Mouse (Mus musculus) T-helper 1 cell (primary cell): ENCODE data around the gene Rab11fip3.
"Not testable (repeated sequence)": the region's sequence is repeated elsewhere in the genome, so short reads cannot be mapped to it uniquely, and the experiment has no call there.

ENCODE experiments used
- in situ Hi-C: fragments of 300-600 bp; cut with MboI, MseI; formaldehyde crosslinking; loops from one replicate; pipeline ENCODE4 v1.15.1; 2025; ENCODE audit warnings: high pct_unique_total_duplicates

Gene Rab11fip3

DNA sequence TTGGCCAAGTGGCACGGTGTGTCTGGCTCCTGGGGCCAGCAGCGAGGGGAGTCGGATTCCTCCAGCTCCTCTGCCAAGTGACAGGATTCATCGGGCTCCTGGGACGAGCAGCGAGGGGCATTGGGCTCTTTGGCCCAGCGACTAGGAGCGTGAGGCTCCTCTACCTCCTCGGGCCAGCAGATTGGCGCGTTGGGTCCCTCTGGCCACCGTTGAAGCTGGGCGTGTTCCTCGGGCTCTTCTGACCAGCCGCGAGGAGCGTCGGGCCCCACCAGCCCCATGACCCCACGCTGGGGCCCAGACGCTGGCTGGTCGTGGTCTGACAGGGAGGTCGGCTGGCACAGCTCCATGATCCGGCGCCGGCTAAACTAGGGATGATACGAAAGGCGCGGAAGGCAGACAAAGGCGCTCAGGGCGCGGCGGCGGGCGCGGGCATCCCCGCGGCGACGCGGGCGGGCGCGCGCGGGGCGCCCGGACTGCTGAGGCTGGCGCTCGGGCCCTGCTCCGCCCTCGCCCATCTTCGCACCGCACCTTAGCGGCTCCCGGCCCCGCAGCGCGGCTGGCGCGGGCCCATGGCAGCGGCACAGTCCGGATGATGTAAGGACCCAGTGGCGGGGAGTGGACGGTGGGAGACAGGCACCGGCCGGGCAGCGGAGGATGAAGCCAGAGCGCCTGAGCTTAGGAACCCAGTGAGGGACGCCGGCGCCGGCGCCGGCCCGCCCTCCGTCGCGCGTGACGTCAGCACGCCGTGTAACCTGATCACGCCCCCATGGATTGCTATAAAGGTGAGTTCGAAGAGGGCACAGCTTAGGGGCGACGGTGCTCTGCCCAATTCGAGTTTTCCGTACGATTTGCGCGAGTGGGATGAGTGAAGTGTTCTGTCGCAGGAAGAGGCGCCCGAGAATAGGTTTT is at the start of gene Rab11fip3:
TSS of gene Rab11fip3 (minus strand) at position 725 of the 909 bp plus-strand sequence.
- in situ Hi-C loops = no loop called here

DNA sequence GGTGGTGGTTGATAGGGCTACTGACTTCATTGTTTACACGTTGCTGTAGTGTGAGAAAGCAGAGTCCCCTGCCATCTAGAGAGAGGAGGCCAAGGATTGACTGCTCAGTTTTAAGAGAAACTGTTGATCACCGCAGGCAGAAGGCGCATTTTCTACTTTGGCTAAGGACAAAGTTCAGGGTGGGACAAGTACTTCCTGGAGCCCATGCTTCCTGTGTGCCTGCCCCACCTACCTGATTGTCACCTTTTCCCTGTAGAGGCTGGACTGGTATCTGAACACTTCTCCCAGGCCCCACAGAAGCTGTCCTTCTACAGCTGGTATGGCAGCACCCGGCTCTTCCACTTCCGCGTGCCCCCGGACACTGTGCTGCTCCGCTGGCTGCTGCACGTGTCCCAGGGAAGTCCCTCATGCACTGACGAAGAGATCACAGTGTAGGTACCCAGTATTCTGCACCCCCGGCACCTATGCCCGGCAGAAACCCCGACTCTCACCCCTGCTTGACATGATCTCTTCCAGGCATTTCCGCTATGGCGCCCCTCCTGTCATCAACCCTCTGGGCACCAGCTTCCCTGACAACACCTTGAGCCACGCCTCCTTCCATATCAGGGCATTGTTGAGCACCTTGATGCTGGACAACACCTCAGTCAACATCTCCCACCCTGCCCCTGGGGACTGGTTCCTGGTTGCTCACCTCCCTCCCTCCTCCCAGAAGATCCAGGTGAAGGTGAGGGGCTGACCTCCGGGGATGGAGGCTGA is 47.3 kb upstream of the Rab11fip3 start:
- in situ Hi-C loops = no loop called here

DNA sequence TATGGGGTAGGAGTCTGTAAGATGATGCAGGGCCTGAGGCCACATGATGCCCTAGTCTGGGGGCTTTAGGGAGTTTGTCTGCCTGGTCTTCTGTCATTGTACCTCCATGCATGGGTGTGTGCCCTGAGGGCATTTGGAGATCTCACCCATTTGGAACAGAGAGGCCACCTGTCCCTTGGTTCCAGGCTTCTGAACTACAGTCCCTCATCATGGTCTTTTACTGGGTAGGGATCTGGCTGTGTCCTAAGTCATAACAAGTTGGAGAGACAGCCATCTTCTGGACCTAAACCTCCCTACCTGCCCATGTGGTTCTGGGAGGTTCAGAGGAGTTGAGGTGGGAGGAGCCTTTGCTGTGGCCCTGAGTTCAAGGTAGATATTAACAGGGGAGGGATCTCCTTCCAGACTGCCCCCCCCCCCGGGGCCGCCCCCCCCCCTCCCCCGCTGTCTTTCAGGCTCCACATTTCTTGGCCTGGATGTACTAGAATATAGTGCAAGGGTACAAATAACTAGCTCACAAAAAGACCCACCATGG is 46.7 kb upstream of the Rab11fip3 start:
- in situ Hi-C loops = no loop called here

DNA sequence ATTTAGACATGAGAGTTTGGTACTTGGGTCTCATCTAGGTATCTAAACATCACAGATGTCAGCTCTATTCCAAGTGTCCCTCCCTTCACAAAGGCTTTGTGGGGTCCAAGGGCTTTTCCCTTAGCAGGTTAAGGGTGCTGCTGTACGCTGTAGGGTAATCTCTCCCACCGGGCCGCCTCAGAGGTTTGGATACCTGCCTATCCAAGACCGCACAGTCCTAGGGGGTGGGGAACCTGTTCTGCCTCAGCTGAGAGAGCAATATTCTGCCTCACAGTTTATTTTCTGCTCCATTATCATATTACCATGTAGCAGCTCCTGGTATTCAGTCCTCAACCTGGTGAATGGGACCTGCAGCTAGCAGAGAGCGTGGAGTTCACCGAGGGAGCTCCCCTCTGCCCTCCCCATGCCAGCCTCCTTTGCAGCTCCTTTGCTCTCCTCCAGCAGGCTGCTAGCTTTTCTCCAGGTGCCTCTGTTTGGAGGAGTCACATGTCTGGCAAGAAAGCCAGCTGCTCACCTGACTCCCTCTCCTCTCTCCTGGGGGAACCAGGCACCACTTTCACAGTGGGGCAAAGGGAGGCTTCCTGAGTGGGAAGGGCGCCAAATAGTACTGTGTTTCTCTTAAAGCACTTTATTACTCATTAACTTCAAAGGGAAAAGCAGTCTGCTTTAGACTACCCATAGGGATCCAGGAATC is 46.0 kb upstream of the Rab11fip3 start:
- in situ Hi-C loops = no loop called here

DNA sequence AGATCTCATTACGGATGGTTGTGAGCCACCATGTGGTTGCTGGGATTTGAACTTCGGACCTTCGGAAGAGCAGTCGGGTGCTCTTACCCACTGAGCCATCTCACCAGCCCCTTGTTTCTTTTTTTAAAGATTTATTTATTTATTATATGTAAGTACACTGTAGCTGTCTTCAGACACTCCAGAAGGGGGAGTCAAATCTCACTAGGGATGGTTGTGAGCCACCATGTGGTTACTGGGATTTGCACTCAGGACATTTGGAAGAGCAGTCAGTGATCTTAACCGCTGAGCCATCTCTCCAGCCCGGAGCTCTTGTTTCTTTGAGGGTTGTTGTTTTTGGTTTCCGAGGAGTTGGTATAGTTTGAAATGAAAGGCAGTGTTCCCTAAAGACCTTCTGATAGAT is 45.1 kb upstream of the Rab11fip3 start:
- in situ Hi-C loops = not testable (repeated sequence)

DNA sequence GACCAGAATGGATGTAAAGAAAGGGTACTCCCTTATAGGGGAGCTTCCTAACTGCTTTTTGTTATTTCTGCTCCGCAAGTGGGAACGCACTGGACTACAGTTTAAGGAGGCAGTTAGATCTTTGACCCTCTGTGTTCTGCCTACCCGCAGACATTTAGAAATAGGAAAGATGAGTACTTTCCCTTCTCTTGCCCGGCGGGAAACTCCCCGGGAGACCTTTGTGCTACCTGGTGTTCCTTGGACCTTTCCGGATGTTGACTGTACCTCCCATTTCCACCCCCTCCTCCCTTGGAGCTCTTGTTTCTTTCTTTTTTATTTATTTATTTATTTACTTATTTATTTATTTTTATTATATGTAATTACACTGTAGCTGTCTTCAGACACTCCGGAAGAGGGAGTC is 44.7 kb upstream of the Rab11fip3 start:
- in situ Hi-C loops = no loop called here

DNA sequence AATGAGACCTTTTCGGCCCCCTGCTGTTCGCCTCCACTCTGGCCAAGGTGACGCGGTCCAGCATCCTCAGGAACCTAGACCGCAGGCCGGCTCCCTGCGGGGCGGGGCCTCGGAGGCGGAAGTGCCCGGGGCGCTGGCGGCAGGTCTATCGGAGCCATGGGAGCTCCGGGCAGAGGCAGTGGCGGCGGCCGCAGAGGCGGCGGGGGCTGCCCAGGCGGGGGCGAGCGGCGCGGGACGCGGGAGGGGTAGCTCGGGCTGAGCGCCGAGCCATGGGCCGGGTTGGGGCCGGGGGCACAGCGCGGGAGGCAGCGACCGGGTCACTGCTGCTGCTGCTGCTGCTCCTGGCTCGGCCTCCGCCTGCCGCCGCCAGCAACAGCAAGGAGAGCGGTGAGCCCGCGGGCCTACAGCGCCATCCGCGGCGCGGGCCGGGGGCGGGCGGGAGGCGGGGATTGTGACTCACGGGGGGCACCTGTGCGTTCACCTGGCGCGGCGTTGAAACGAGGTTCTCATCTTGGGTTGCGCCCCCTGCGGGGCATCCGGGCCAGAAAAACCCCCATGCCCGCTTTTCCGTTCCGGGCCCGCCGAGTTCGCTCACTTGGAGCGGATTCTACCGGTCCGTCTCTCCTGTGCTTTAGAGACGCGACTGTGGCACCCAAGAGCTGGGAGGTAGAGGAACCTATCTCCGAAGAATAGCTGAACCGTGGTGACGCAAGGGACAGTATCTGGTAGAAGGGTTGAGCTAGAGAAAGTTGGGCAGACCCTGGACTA is 44.0 kb upstream of the Rab11fip3 start, which contains the start of gene Tmem8:
TSS of gene Tmem8 (plus strand) at position 119 of the 768 bp plus-strand sequence.
- in situ Hi-C loops = no loop called here

DNA sequence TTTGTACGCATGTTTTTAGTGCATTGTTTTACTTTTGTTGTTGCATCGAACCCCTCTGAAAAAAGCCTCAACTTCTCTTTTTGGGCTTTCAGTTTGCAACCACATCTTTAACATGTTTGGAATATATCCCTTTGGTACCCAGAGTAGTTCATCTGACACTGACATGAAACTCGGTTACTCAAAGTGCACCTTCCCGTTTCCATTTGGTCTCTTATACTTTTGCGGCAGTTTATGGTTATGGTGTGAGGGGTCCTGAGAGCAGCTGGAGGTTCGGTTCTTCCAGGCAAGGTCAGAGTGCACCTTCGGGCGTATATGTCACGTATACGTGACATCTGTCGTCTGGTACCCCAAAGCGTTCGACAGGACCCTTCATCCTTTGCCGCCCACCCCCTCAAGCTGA is 43.4 kb upstream of the Rab11fip3 start:
- in situ Hi-C loops = no loop called here

DNA sequence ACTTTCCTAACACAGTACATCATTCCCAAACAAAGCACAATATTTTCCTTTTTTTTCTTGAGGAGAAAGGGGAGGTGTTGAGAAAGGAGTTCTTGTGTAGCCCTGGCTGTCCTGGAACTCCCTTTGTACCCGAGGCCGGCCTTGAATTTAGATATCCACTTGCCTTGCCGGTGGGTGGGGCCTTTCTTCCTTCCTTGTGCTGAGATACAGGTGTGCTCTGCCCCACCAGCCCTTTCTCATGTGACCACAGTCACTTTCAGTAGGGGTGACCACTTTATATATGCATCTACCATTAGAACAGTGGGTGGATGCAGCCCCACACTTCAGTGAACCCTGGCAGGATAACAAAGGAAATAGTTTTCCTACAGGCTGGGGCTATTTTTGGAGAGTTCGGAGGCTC is 42.4 kb upstream of the Rab11fip3 start:
- in situ Hi-C loops = no loop called here

DNA sequence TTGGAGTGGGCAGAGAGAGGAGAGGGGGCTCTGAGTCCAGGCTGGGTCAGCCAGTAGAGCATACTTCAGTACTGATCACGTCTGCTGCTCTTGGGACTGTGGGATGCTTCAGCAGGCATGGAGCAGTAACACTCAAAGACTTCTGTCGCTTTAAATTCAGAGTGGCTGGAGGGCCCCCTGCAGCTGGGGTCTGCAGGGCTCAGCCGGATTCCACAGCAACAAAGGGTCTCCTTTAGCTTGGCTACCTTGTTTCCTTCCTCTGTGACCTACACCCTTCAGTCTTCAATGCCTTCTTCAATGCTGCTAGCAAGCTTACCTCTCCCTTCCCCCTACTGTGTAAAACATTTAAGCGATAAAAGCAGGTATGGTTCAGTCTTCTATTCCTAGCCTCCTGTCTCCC is 41.7 kb upstream of the Rab11fip3 start:
- in situ Hi-C loops = no loop called here

DNA sequence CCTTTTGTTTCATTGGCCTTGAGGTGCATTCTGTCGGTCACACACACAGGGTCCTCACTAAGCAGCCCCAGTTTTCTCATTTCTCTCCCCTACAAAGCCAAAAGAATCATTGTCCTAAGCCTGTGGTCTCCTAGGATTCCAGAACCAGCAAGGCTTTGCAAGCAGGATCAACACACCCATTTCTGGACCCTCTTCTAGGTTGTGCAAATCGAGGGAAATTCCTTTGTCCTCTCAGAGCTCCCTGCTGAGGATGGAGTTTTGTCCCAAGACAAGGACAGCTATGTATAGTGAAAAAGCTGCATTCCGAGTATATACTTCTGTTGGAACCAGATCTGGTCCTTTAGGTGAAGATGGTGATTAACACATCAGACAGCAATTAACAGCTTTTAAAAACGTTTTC is 40.8 kb upstream of the Rab11fip3 start:
- in situ Hi-C loops = no loop called here

DNA sequence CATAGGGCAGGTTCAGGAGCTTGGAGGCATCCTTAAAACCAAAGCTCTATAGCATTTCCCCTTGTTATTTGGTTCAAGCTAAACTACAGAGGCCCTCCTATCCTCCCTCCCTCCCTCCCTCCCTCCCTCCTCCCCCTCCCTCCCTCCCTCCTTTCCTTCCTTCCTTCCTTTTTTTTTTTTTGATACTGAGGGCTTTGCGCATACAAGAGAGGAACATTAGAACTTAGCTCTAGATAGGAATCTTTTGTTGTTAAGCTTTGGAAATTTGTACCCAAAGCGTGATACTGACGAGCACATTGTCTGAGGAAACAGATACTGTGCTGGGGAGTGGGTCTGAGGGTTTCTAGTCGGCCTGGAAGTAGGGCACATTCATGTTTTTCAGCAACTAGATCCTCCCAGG is 36.3 kb upstream of the Rab11fip3 start:
- in situ Hi-C loops = no loop called here

DNA sequence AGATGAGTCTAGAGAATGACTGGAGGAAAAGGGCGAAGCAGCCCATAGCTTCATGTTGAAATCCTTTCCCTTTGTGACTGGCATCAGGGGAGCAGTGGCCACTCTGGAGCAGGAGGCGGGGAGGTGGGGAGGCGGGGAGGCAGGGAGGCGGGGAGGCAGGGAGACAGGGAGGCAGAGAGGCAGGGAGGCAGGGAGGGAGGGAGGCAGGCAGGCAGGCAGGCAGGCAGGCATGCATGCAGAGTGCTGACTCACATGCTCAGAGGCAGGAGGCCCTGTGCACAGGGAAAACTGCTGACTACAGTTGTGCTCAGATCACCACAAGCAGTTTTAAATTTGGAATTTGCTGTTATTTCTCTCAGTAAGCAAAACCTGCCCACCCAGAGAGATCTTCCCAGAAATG is 32.1 kb upstream of the Rab11fip3 start:
- in situ Hi-C loops = no loop called here

DNA sequence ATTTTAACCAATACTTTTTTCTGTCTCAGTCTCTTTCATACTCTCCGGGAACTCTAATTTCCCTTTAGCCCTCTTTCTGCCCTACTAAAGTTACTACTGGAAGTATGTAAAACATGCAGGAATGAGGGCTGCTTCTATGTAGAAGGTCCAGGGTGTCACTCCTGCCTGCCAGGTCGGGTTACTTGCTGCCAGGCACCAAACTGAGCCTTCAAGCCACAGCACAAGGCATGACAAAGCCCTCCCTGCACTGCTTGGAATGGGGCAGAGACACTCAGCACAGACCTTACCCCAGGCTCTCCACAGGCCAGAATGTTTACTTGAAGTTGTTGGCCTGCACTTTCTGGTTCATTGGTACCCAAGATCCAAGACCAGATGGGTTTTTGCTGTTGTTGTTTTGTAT is 30.8 kb upstream of the Rab11fip3 start:
- in situ Hi-C loops = no loop called here

DNA sequence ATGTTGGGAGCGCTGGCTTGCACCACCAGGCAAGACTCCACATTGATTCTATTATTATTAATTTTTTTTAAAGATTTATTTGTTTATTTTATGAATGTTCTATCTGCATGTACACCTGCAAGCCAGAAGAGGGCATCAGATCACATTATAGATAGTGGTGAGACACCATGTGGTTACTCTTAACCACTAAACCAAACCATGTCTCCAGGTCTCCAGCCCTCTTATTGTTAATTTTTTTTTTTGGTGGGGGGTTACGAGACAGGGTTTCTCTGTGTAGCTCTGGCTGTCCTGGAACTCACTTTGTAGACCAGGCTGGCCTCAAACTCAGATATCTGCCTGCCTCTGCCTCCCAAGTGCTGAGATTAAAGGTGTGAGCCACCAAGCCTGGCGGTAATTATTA is 30.0 kb upstream of the Rab11fip3 start:
- in situ Hi-C loops = not testable (repeated sequence)

DNA sequence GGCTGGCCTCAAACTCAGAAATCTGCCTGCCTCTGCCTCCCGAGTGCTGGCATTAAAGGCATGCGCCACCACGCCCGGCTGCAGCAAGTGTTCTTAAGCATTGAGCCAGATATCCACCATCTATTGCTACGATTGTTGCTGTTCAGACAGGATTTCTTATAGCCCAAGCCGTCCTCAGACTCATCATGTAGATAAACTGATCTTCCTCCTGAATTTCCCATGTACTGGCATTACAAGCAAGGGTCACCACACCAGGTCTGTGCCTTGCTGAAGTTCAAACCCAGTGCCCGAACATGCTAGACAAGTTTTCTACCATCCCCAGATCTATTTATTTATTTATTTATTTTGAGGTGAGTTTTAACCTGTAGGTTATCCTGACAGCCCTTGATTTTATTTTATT is 29.1 kb upstream of the Rab11fip3 start:
- in situ Hi-C loops = no loop called here

DNA sequence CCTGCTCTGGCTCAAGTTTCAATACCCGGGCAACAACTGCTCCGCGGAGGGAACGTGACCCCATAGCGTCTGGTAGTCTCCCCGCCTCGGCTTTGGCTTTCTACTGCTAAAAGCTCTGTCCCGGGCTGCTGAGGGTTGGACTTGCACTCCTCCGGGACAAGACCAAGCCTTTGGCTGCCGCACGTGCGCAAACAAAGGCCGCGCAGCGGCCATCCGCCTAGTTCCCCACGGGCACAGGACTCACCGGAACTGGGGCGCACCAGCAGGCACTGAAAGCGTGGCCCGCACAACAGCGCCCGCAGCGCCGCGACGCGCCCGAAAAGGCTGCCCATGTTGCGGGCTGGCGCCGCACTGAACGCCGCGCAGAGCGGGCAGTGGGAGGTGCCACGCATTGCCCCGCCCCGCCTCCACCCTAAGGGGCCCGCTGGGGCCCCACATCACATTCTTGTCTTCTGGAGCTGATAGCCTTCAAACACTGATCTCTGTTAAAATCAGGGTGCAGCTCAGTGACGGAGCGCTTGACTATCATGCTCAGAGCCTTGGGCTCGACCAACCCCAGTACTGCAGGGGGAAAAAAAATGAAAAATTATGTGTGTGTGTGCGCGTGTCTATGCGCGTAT is 25.9 kb upstream of the Rab11fip3 start, which contains the start of gene Nme4:
TSS of gene Nme4 (minus strand) at position 482 of the 620 bp plus-strand sequence.
- in situ Hi-C loops = no loop called here

DNA sequence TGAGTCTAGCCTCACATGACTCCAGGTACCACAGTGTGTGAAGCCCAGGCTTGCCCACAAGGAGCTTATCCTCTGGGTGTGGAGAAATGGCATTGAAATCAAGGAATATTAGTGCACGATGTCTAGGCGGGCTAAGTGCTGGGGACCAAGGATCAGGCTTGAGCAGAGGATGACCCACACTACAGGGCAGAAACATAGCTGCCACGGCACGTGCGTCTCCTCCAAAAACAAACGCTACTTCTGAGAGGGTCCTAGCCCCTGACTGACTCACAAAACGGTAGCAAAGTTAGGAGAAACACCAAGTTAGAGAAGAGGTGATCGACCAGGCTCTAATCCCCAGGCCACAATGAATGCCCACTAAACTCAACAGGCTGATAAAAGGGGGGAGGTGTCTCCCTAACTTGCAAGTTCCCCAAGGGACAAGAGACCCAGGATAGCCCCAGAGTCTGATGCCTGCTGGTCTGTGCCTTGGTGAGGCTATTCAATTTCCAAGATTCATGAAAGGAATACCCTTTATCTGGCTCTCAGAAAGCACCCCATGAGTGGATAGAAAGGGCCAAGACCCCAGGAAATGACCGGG is 25.3 kb upstream of the Rab11fip3 start:
- in situ Hi-C loops = no loop called here

DNA sequence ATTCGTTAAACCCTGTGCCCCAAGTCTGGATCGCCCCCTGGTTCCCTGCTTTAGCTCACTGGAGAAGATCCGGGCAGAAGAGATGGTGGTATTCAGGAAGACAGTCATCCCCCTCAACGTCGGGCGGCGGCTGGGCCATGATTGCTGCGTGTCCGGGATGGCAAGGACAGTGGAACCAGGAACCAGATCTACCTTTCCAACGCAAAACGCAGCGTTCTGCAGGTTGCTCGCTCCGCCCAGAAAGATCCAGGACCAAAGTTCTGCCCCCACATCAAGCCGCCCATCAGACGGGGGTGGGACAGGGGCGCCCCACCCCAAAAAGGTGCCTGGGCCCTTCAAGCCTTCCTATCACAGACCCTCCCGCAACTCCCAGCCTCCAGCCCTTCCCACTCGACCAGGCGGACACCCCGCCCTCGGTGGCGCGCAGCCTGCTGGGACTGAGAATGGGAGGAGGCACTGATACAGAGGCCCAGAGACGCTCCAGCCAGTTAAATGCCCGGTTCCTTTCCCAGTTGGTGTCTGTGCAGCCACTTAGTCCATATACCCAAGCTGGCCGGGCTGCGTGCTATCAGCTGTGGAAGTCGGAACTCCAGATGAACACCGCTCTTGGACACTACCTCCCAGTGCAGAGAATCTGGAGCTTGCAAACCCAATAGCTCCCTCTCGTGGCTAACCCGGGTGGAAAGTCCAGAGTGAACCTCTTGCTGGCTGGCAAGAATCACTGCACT is 20.7 kb upstream of the Rab11fip3 start, which contains the start of gene Decr2:
TSS of gene Decr2 (minus strand) at position 433 of the 728 bp plus-strand sequence.
- in situ Hi-C loops = no loop called here
